Mouse (Mus musculus): ENCODE data around the gene Myo1b. TPM values are rescaled to one million over a fixed set of nuclear protein-coding genes. Genes with fewer than 3 reads are reported as not detected.

The Myo1b gene
- polyA plus RNA-seq, 1 experiment from 2014 or later: 109 TPM

- H3K27ac ChIP-seq (ENCODE audit: low read depth, low read length): no peak overlapping the region
- H3K36me3 ChIP-seq (ENCODE audit: control insufficient read depth, insufficient read depth, low read length): no peaks in the 10 kb centered on the region
- H3K4me1 ChIP-seq (replicated peaks; ENCODE audit: control insufficient read depth, insufficient read depth, low read length): peaks cover 12% of the 10 kb centered on the region; the same call in 1 of the 2 replicates
- no peaks in the 10 kb centered on the region for H3K27me3 ChIP-seq (ENCODE audit: control insufficient read depth, insufficient read depth, low read length)
- H3K9me3 ChIP-seq (ENCODE audit: control insufficient read depth, low read length): no peaks in the 10 kb centered on the region
- H3K4me2 ChIP-seq (ENCODE audit: low read depth, low read length, severe bottlenecking): no peak overlapping the region
- 80% methylated on average over 4 of the region's 4 CpGs for WGBS
- DNase-seq (ENCODE audit: low spot score) (no peak), ATAC-seq (replicated peaks; ENCODE audit: low FRiP score) (no peak)
- H3K4me3 ChIP-seq (ENCODE audit: low read depth, low read length): no peak overlapping the region
- H3K9ac ChIP-seq (ENCODE audit: low read length): no peak overlapping the region
Measured at GRCm38 (mm10) chr1:51911331-51911730, 4.5 kb downstream of the Myo1b start.

DNA sequence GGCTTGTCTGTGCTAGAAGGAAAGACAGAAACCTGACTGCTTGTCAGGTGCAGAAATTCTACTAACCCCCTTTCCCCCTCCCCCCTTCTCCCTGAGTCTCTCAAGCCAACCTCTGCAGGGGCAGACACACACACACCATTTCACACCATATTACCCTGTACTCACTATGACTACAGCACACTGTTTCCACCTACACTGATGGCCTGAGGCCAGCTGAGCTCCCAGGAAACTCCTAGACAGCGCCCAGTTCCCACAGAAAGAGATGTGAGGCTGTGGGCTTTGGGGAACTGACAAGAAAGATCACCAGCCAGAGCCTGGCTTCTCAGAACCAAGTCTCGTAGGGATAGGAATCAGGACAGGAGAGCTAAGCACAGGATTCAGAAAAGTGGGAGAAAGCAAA, 6.7 kb downstream of the Myo1b start:
- no peaks in the 10 kb centered on the region for H3K9me3 ChIP-seq (ENCODE audit: control insufficient read depth, low read length)
- no peak overlapping the region for H3K9ac ChIP-seq (ENCODE audit: low read length)
- H3K4me3 ChIP-seq (ENCODE audit: low read depth, low read length): no peak overlapping the region
- no peaks in the 10 kb centered on the region for H3K36me3 ChIP-seq (ENCODE audit: control insufficient read depth, insufficient read depth, low read length)
- WGBS: 65% methylated on average over 2 of the region's 2 CpGs
- H3K27me3 ChIP-seq (ENCODE audit: control insufficient read depth, insufficient read depth, low read length): no peaks in the 10 kb centered on the region
- no peak for DNase-seq (ENCODE audit: low spot score)
- H3K4me2 ChIP-seq (ENCODE audit: low read depth, low read length, severe bottlenecking): no peak overlapping the region
- ATAC-seq (replicated peaks; ENCODE audit: low FRiP score): no peak
- H3K27ac ChIP-seq (ENCODE audit: low read depth, low read length): no peak overlapping the region
- H3K4me1 ChIP-seq (replicated peaks; ENCODE audit: control insufficient read depth, insufficient read depth, low read length): peaks cover 10% of the 10 kb centered on the region; the same call in 1 of the 2 replicates

DNA sequence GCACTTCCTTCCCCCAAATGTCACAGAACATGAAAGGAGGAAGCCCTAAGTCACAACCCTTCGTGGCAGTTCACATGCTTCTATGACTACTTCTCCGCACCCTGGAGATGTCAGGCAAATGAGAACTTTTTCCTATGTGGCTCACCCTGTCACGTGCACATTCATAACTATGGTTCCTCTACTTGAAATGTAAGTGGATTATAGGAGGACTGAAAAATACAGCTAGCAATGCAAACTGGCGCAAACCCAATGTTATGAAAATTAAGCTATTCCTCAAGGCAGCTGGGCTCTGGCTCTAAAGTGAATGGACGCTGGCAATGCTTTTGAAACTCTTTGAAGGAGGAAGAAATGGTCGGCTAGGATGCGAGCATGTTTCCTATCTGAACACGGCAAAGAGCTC, 8.1 kb downstream of the Myo1b start:
- H3K4me1 ChIP-seq (replicated peaks; ENCODE audit: control insufficient read depth, insufficient read depth, low read length): no peaks in the 10 kb centered on the region; the same call in 1 of the 2 replicates
- no peak overlapping the region for H3K9ac ChIP-seq (ENCODE audit: low read length)
- DNase-seq (ENCODE audit: low spot score) (no peak), ATAC-seq (replicated peaks; ENCODE audit: low FRiP score) (no peak)
- no peaks in the 10 kb centered on the region for H3K36me3 ChIP-seq (ENCODE audit: control insufficient read depth, insufficient read depth, low read length)
- H3K27ac ChIP-seq (ENCODE audit: low read depth, low read length): no peak overlapping the region
- H3K27me3 ChIP-seq (ENCODE audit: control insufficient read depth, insufficient read depth, low read length): no peaks in the 10 kb centered on the region
- 46% methylated on average over 8 of the region's 8 CpGs for WGBS
- no peaks in the 10 kb centered on the region for H3K9me3 ChIP-seq (ENCODE audit: control insufficient read depth, low read length)
- no peak overlapping the region for H3K4me3 ChIP-seq (ENCODE audit: low read depth, low read length)
- no peak overlapping the region for H3K4me2 ChIP-seq (ENCODE audit: low read depth, low read length, severe bottlenecking)

DNA sequence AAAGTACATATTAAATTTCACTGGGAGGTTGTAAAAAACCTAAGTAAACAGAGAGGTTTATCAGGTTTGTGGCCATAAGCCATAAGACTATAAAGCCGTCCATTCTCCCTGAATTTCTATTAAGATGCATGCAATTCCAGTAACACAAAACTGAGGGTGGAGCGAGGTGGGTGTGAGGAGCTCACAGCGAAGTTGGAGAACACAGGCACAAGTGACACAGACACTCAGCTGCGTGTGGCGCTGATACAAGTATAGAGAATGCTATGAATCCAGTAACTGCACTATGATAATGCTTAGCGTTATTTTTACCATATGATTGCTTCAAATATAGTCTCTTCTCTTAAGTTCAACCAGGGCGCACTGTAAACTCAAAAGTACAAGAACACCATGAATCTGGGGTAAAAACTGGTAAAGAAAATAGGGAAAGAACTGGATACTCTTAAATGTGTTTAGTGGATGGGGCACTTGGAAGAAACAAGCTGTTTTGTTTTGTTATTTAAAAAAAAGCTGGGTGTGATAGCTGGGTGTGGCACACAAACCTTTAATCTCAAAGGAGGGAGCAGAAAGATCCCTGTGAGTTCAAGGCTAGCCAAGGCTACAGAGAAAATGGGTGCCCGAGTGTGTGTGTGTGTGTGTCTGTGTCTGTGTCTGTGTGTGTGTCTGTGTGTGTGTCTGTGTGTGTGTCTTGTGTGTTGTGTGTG, 9.5 kb downstream of the Myo1b start:
- H3K27ac ChIP-seq (ENCODE audit: low read depth, low read length): no peak overlapping the region
- DNase-seq (ENCODE audit: low spot score): no peak
- WGBS: 92% methylated on average over 8 of the region's 8 CpGs
- no peak overlapping the region for H3K4me2 ChIP-seq (ENCODE audit: low read depth, low read length, severe bottlenecking)
- H3K27me3 ChIP-seq (ENCODE audit: control insufficient read depth, insufficient read depth, low read length): no peaks in the 10 kb centered on the region
- no peak overlapping the region for H3K4me3 ChIP-seq (ENCODE audit: low read depth, low read length)
- H3K9me3 ChIP-seq (ENCODE audit: control insufficient read depth, low read length): no peaks in the 10 kb centered on the region
- ATAC-seq (replicated peaks; ENCODE audit: low FRiP score): no peak
- H3K4me1 ChIP-seq (replicated peaks; ENCODE audit: control insufficient read depth, insufficient read depth, low read length): no peaks in the 10 kb centered on the region; the same call in 1 of the 2 replicates
- no peaks in the 10 kb centered on the region for H3K36me3 ChIP-seq (ENCODE audit: control insufficient read depth, insufficient read depth, low read length)
- no peak overlapping the region for H3K9ac ChIP-seq (ENCODE audit: low read length)

- Histone ChIP-seq H3K4me3 (ENCODE audit: low read depth, low read length) (no peak overlapping the region), H3K4me2 (ENCODE audit: low read depth, low read length, severe bottlenecking) (no peak overlapping the region), H3K27ac (ENCODE audit: low read depth, low read length) (no peak overlapping the region), H3K36me3 (ENCODE audit: control insufficient read depth, insufficient read depth, low read length) (no peaks in the 10 kb centered on the region), H3K9ac (ENCODE audit: low read length) (no peak overlapping the region), H3K9me3 (ENCODE audit: control insufficient read depth, low read length) (no peaks in the 10 kb centered on the region), H3K27me3 (ENCODE audit: control insufficient read depth, insufficient read depth, low read length) (no peaks in the 10 kb centered on the region), H3K4me1 (replicated peaks; ENCODE audit: control insufficient read depth, insufficient read depth, low read length) (no peaks in the 10 kb centered on the region; the same call in 1 of the 2 replicates)
- ATAC-seq (replicated peaks; ENCODE audit: low FRiP score) (no peak), DNase-seq (ENCODE audit: low spot score) (no peak)
- WGBS: 89% methylated on average over 6 of the region's 6 CpGs
Measured at GRCm38 (mm10) chr1:51905073-51905472, 10.8 kb downstream of the Myo1b start.

DNA sequence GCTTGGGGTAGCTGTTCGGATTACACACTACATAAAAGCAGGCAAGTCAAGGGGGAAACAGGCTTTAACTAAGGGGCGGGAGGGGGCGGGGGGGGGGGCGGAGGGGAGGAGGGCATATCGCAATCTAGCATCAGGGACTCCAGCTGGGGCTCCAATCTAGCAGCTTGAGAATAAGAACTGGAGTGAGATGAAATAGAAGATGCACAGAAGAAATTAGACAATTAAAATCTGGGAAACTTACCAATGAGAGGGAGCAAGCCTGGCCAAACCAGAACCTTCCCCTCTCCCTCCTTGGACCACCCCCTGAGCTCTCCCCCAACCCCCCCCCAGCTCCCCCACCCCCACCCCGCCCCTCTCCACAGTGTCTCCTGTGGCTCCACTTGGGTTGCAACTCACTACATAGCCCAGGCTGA, 18.7 kb downstream of the Myo1b start:
- Histone ChIP-seq H3K4me1 (replicated peaks; ENCODE audit: control insufficient read depth, insufficient read depth, low read length) (peaks cover 7% of the 10 kb centered on the region; the same call in 1 of the 2 replicates), H3K36me3 (ENCODE audit: control insufficient read depth, insufficient read depth, low read length) (no peaks in the 10 kb centered on the region), H3K4me3 (ENCODE audit: low read depth, low read length) (no peak overlapping the region), H3K9ac (ENCODE audit: low read length) (no peak overlapping the region), H3K9me3 (ENCODE audit: control insufficient read depth, low read length) (no peaks in the 10 kb centered on the region), H3K27me3 (ENCODE audit: control insufficient read depth, insufficient read depth, low read length) (no peaks in the 10 kb centered on the region), H3K4me2 (ENCODE audit: low read depth, low read length, severe bottlenecking) (no peak overlapping the region), H3K27ac (ENCODE audit: low read depth, low read length) (no peak overlapping the region)
- DNase-seq (ENCODE audit: low spot score): no peak
- 47% methylated on average over 6 of the region's 6 CpGs for WGBS
- peak; percentile 28; the same call in 1 of the 2 replicates for ATAC-seq (replicated peaks; ENCODE audit: low FRiP score)

GRCm38 (mm10) chr1:51895961-51896360, 19.9 kb downstream of the Myo1b start:
- Histone ChIP-seq H3K27me3 (ENCODE audit: control insufficient read depth, insufficient read depth, low read length) (no peaks in the 10 kb centered on the region), H3K4me1 (replicated peaks; ENCODE audit: control insufficient read depth, insufficient read depth, low read length) (peaks cover 7% of the 10 kb centered on the region; the same call in 1 of the 2 replicates), H3K27ac (ENCODE audit: low read depth, low read length) (no peak overlapping the region), H3K9me3 (ENCODE audit: control insufficient read depth, low read length) (no peaks in the 10 kb centered on the region), H3K36me3 (ENCODE audit: control insufficient read depth, insufficient read depth, low read length) (no peaks in the 10 kb centered on the region), H3K4me3 (ENCODE audit: low read depth, low read length) (no peak overlapping the region), H3K4me2 (ENCODE audit: low read depth, low read length, severe bottlenecking) (no peak overlapping the region), H3K9ac (ENCODE audit: low read length) (0 out of 2 replicates have a peak overlapping the region, but pooled peaks have one; percentile 13)
- 38% methylated on average over 10 of the region's 10 CpGs for WGBS
- DNase-seq (ENCODE audit: low spot score) (no peak), ATAC-seq (replicated peaks; ENCODE audit: low FRiP score) (0 out of 2 replicates have a peak, but pooled peaks have one; percentile 10)

- Histone ChIP-seq H3K9ac (ENCODE audit: low read length) (no peak overlapping the region), H3K36me3 (ENCODE audit: control insufficient read depth, insufficient read depth, low read length) (no peaks in the 10 kb centered on the region), H3K27me3 (ENCODE audit: control insufficient read depth, insufficient read depth, low read length) (no peaks in the 10 kb centered on the region), H3K4me1 (replicated peaks; ENCODE audit: control insufficient read depth, insufficient read depth, low read length) (peaks cover 9% of the 10 kb centered on the region; the same call in 1 of the 2 replicates), H3K4me2 (ENCODE audit: low read depth, low read length, severe bottlenecking) (no peak overlapping the region), H3K27ac (ENCODE audit: low read depth, low read length) (no peak overlapping the region), H3K4me3 (ENCODE audit: low read depth, low read length) (no peak overlapping the region), H3K9me3 (ENCODE audit: control insufficient read depth, low read length) (no peaks in the 10 kb centered on the region)
- WGBS: 82% methylated on average over 3 of the region's 3 CpGs
- DNase-seq (ENCODE audit: low spot score) (no peak), ATAC-seq (replicated peaks; ENCODE audit: low FRiP score) (no peak)
Measured at GRCm38 (mm10) chr1:51894721-51895120, 21.1 kb downstream of the Myo1b start.
